Mouse (Mus musculus): ENCODE measurements around the gene Pou6f2.

Pou6f2 gene

GRCm38 (mm10) chr13:18218566-18219234 lies 178.8 kb downstream of the Pou6f2 start:
- in situ Hi-C loops (cut with MboI, MseI): no loop called here

GRCm38 (mm10) chr13:18211242-18211641 lies 186.2 kb downstream of the Pou6f2 start:
- in situ Hi-C loops (cut with MboI, MseI): no loop called here

GRCm38 (mm10) chr13:18204476-18205250 lies 192.8 kb downstream of the Pou6f2 start:
- in situ Hi-C loops (cut with MboI, MseI): no loop called here

GRCm38 (mm10) chr13:18174003-18174402 lies 223.5 kb downstream of the Pou6f2 start:
- in situ Hi-C loops (cut with MboI, MseI): no loop called here

- in situ Hi-C loops (cut with MboI, MseI): no loop called here
These were observed 224.5 kb downstream of the Pou6f2 start for GRCm38 (mm10) chr13:18173021-18173420.

- in situ Hi-C loops (cut with MboI, MseI): no loop called here
These were observed 225.2 kb downstream of the Pou6f2 start for GRCm38 (mm10) chr13:18172334-18172733.

GRCm38 (mm10) chr13:18164182-18164581 lies 233.3 kb downstream of the Pou6f2 start:
- in situ Hi-C loops (cut with MboI, MseI): no loop called here

GRCm38 (mm10) chr13:18160566-18160965 lies 236.9 kb downstream of the Pou6f2 start:
- in situ Hi-C loops (cut with MboI, MseI): no loop called here

GRCm38 (mm10) chr13:18153949-18154582 lies 243.4 kb downstream of the Pou6f2 start:
- in situ Hi-C loops (cut with MboI, MseI): no loop called here

- in situ Hi-C loops (cut with MboI, MseI): no loop called here
These were observed 263.8 kb downstream of the Pou6f2 start for GRCm38 (mm10) chr13:18133646-18134045.

GRCm38 (mm10) chr13:18133193-18133592 lies 264.3 kb downstream of the Pou6f2 start:
- in situ Hi-C loops (cut with MboI, MseI): no loop called here

GRCm38 (mm10) chr13:18131324-18131723 lies 266.2 kb downstream of the Pou6f2 start:
- in situ Hi-C loops (cut with MboI, MseI): no loop called here

GRCm38 (mm10) chr13:18129697-18130096 lies 267.8 kb downstream of the Pou6f2 start:
- in situ Hi-C loops (cut with MboI, MseI): no loop called here

GRCm38 (mm10) chr13:18128826-18129225 lies 268.7 kb downstream of the Pou6f2 start:
- in situ Hi-C loops (cut with MboI, MseI): no loop called here

- in situ Hi-C loops (cut with MboI, MseI): no loop called here
These were observed 269.4 kb downstream of the Pou6f2 start for GRCm38 (mm10) chr13:18128053-18128452.

- in situ Hi-C loops (cut with MboI, MseI): no loop called here
These were observed 271.4 kb downstream of the Pou6f2 start for GRCm38 (mm10) chr13:18126111-18126510.

- in situ Hi-C loops (cut with MboI, MseI): no loop called here
These were observed 272.1 kb downstream of the Pou6f2 start for GRCm38 (mm10) chr13:18125226-18126000.

- in situ Hi-C loops (cut with MboI, MseI): no loop called here
These were observed 273.1 kb downstream of the Pou6f2 start for GRCm38 (mm10) chr13:18124368-18124767.

- in situ Hi-C loops (cut with MboI, MseI): no loop called here
These were observed 277.1 kb downstream of the Pou6f2 start for GRCm38 (mm10) chr13:18120406-18120805.

GRCm38 (mm10) chr13:18081443-18082119 lies 315.9 kb downstream of the Pou6f2 start:
- in situ Hi-C loops (cut with MboI, MseI): no loop called here

Measured in T-helper 1 cell (primary cell).